Mouse (Mus musculus): ENCODE measurements around the gene Gimap1.

Gimap1 gene

DNA sequence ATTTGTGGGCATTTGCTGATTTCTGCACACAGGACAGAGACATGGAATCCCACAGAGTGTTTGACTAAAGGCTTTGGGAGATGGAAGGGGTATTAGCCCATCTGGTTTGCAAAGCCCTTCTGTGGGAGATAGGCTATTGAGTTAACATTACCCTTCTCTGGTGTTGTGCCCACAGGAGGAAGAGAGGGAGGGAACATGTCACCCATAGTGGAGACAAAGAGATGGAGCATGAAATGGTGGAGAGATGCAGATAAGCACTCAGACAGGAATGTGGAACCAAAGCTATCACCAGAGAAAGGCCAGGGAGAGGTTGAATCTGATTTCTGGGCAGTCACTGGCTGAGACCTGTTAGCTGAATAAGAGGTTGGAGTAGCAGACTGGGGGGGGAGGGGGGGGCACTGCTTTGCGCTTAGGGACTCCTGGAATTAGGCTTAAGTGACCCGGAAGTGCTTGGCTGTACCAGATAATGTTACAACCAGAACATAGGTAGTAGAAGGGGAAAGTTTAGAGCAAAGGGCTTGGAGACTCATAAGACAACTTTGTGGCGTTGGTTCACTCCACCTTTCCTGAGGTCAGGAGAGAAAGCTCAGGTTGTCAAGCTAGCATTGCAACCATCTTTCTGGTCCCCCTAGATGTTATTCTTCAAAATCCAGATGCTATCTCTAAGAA lies 1.8 kb downstream of the Gimap1 start:
- DNase-seq = no peak

DNA sequence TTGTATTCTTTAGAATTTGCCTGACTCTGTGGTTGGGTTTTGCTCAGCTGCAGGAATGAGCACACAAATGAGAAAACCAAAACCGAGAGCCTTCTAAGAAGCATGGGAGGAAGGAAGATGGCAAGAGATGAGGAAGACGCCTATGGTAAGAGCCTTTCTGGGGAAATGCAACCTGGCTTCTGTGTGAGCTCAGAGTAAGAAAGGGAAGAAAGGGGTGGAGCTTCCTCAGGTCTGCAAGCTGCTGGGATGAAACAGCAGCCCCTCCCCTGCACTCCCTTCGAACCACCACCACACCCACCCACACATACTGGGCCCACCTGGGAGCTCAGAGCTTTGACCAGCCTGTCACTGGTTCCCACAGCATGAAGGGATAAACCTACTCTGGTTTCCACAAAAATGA lies 2.4 kb downstream of the Gimap1 start:
- DNase-seq = no peak

DNA sequence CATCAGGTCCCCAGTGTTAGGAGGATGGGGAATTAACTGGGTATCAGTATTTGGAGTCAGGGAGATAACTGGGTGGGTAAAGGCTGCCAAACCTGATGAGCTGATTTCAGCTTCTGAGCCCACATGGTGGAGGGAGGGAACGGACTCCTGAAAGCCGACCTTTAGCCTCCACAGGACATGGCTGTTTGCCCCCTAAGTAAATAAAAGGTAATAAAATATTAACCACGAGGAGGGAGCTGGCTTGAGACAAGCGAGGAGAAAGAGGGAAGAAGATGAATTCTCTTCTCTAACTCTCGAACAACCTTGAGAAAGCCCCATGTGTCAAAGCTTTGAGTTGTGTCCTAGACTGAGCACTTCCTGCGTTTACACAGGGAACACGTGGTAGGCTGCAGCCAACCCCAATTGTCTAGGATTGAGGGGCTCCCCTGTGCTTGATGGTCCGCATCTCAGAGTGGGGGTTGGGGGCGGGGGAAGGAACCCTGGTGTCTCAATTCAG lies 2.9 kb downstream of the Gimap1 start:
- peak in 1 of 2 experiments; percentile 14 for DNase-seq

DNA sequence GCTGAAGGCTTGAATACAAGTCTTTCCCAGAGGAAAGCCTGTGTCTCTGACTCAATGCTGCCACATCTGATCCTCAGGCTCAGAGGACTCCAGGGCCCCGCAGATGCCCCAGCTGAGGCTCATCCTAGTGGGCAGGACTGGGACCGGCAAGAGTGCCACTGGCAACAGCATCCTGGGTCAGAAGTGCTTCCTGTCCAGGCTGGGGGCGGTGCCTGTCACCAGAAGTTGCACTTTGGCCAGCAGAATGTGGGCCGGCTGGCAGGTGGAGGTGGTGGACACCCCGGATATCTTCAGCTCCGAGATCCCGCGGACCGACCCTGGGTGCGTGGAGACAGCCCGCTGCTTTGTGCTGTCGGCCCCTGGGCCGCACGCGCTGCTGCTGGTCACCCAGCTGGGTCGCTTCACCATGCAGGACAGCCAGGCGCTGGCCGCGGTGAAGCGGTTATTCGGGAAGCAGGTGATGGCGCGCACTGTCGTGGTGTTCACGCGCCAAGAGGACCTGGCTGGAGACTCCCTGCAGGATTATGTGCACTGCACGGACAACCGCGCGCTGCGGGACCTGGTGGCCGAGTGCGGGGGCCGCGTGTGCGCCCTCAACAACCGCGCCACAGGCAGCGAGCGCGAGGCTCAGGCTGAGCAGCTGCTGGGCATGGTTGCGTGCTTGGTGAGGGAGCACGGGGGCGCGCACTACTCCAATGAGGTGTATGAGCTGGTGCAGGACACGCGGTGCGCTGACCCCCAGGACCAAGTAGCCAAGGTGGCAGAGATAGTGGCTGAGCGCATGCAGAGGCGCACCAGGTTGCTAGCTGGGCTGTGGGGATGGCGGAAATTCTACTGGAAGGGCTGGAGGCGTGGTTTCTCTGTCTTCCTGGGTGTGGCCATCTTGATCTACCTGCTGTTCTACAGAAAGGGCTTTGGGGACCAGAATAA lies 3.8 kb downstream of the Gimap1 start:
- DNase-seq = peak; percentile 31

DNA sequence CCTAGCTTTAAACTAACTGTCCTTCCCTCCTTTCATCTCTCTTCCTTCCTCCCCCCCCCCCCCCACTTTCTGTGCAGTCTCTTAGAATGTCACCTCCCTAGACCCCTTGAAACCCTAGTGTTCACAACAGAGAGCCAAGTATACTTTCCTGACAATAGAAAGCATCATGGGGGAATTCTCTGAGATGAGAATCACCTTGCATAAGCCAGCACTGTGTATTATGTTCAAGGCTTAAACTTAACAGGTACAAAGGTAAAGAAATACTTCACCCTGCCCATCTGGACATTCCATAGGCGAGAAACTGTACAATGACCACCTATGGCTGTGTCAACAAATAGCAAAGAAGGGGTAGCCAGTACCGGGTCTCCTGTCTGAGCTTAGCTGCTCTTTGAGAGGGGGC lies 6.6 kb downstream of the Gimap1 start:
- no peak for DNase-seq

DNA sequence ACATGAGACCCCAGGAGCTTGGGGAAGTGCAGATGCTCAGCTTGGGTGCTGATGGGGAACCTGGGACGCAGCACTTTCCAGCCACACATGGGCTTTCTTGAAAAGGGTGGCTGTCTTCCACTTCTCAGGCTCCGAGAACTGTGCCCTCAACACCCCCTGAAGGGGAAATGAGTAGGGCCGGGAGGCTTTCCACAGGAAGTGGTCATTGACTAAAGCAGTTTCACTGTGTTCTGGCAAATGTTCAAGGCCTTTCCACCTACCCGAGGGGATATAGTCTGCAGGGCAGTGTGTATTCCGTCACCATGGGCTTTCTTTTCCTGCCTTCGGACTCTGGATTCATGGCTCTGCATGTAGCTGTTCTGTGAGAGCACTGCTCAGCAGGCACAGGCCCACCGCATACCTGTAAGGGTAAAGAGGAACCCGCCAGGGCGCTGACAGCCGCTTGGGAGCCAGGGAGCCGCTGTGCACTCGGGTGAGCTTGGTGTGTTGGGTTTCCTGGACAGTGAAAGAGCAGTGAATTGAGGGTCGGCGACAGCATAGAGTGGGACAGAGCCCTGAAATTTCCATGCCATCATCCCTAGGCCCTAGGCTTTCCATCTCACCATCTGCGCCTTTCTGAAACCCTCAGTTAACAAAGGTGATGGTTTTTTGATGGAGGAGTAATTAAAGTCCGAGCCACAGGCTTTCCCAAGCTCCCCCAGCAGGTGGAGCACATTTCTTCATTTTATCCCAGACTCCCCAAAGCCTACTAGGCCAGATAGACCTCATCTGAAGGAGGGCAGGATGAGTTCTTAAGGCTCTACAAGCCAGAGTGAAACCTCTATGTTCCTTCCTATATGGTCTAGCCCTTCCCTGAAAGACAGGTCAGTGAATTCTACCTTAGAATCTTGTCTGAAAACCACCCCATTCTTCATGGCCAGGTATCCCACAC lies 7.4 kb downstream of the Gimap1 start, which contains the start of gene Gimap5:
Gene Gimap5, plus strand, starts transcription at position 239 of the 931 bp plus-strand sequence.
- DNase-seq = peak; percentile 43 to 59

DNA sequence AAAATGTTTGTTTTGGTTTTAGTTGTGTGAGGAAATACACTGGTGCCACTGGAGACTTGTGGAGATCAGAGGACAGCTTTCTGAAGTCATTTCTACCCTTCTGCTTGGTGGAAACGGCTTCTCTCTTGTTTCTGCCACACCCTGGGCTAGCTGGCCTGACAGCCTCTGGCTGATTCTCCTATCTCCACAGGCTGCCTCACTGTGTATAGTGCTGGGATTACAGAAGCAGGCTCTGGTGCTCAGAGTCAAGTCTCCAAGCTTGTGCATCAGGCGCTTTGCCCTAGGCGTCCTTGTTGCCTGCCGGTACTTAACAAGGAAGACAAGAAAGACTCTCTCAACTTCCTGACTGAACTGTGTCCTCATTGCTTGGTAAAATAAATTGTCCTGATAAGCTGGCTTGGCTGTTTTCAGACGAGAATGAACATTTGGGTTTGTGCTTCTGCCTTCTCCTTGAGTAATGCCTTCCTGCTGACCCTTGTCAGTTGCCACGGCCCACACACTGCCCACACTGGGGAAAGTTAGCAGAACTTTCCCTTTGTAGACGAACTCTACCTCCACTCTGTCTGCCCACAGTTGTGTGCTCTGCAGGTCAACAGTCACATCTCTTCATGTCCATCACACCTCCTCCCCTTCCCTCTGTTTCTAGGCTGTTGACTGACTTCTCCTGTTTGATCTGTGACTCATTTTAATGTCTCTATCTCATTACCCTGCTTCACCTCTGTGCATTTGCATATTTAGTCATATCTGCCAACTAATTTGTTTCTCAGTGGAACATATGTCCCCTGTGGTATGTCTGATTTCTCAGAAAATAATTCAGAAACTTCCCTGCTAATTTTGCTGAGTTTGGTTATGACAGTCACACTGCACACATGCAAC lies 8.5 kb downstream of the Gimap1 start:
- no peak for DNase-seq

DNA sequence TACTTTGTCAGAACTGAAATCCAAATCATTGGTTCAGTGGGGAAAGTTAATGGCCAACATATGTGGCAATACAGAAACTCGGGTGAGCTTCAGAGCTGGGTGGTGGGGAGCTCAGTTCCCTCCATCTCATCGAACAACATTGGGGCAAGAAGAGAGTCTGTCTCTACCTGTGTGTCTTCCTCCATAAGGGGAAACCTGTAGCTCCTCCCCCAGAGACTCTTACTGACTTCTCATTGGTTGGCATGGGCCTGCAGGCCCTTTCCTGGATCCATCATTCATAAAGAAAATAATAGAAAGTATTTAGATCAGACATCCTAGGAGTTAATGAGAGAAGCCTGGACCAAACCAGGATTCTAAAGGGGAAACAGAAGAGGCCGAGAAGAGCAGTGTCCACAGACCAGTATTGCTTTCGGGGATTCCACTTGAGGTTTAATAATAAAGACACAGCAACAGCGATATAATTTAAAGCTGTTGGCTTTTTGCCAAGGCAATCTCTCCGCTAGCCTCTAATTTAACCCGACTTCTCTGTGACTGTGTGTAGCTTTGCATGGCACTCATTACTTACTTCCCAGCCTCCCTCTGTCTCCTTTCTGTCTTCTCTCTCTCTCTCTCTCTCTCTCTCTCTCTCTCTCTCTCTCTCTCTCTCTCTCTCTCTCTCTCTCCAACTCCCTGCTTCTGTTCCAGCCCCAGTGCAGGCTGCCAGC lies 24.9 kb downstream of the Gimap1 start:
- no peak for DNase-seq

DNA sequence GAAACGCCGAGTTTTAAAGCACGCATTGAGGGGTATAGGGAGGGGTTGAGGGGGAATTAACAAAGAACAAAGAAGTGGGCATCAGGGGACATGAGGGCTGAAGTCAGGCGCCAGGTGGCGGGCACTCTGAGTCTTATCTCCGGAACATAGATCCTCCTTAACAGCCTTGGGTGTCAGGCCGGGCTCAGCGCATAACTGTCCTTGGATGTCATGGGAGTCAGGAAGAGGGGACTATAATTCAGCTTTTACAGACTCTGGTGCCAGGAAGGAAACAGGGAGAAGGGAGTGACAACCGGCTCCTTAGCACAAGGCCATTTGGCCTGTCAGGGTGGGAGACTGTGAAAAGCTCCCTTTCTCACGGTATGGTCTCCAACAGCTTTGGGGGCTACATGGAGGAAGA lies 25.6 kb downstream of the Gimap1 start:
- no peak for DNase-seq

DNA sequence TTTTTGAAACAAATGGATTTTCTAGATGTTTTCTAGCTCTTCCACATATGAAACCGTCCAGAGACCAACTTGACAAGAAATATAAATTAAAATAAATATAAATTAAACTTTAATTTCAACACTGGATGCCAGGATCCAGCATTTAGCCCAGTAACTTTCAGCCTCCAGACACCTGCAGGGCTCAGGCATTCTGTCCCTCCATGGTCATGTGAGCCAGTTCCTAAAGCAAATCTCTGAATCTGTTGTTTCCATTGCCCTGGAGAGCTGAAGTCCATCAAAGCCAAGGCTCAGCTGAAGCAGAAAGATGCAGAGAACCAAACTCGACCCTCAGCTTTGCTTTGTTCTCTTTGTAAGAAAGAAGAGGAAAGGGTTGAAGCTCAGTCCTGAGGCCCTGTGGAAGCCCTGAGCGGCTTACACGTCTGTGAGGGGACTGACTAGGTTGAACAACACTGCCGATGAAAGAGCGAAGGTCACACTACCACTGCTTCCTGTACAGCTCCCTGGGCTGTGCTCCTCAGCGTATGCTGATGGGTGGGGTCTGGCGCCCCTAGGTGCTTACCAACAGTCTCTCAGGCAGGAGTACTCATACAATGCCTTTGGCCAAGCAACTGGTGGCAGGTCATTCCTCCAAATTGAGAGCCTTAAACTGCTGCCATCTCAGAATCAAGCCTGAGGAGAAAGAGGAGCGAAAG lies 29.5 kb downstream of the Gimap1 start:
- DNase-seq = no peak

DNA sequence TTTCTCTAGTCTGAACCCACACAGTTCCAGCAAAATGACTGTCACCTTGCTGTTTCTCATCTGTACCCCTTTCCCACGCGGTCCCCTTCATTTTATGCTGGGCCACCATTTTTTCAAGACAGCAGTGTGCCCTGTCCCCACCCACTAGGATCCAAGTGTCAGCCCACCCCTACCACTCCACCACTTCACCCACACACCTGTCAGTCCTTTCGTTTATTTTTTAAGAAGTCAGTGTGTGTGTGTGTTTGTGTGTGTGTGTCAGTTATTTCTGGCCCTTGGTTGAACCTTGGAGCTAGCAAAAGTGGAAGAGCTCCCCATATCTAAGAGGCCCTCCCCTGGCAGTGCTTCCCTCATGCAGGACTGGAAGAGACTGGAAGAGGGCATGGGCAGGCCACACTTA lies 30.1 kb downstream of the Gimap1 start:
- no peak for DNase-seq

DNA sequence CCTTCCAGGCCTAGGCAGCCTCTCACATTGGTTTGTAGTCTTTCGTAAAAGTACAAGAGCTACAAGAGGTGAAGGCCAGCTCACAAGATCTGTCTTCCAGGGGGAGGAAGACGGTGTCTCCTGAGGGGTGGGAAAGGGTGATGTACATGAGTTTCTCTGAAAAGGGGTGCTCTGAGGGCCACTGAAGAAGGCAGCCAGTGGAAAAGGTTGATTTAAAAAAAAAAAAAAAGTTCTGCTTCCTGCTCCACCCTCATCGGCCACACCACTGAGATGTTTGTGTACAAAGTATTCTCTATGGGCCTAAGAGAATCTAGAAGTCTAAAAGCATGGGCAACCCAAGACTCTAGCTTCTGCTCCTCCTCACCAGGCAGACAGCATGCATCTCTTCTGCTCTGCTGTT lies 31.8 kb downstream of the Gimap1 start, which contains the start of gene Gimap3:
Gene Gimap3, minus strand, starts transcription at position 156 of the 400 bp plus-strand sequence.
- no peak for DNase-seq

DNA sequence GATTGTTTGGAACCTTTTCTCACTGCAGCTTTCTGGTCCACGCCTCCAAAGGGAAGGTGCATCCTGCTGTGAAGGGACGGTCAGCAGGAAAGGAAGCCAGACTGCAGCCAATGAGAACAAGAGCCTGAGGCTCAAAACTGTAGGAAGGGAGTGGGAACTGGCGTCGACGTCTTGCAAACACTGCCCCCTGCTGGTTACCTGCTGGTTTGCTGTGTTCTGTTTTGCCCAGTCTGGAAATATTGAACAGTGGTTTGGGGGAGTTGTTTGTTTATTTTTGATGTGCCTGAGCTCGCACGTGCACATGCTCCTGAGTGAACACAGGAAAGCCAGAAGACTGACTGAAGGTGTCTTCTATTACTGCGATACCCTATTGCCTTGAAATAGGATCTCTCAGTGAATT lies 33.2 kb downstream of the Gimap1 start:
- DNase-seq = peak; percentile 90 to 93

DNA sequence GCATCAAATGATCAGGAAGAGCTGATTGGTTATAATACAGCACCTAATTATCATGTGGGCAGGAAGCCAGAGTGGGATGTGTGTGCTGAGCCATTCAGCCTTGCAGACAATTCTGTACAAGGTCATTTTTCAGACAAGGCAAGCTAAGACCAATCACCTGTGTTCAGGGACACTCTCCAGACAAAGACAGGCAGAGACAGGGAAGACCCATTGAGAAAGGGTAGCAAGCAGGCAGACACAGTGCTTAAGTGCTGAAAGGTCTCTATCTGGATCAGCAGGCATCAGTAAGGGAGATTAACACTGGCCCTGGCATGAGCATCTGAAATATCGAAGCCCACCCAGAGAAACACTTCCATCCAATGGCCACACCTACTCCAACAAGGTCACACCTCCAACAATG lies 45.6 kb downstream of the Gimap1 start:
- no peak for DNase-seq

DNA sequence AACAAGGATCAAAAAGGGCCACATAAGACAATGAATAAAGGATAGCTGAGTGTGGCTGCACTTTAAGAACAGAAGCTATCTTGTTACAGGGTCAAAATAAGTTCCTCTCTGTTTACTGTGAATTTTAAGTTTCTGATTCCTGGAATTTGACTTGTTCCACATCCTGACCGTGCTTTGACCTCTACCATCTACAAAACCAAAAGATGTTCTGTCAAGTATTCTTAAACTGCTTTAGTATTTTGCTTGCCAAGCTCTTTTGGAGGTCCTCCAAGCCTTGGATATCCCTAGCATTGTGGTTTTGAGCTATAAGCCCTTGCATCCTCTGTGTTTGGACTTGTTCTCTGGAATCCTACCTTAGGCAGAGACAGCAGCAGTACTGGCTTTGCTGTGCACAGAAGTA lies 46.3 kb downstream of the Gimap1 start:
- no peak for DNase-seq

DNA sequence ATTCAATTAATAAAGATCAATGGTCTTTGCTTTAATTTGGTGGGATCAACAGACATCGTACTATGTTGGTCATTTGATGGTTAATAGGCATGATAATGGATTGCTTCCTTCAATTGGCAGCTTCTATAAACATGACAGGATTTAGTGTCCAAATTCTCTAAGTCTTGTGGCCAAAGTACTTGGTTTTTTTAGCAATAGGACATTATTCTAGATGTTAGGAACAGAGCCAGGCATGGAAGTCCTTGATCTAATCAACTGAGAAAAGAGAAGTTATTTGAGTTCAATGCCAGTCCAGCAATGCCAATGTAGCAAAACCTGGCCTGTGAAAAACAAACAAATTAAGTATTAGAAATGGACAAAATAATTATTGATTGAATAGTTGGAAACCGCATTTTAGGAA lies 46.7 kb downstream of the Gimap1 start:
- DNase-seq = no peak

DNA sequence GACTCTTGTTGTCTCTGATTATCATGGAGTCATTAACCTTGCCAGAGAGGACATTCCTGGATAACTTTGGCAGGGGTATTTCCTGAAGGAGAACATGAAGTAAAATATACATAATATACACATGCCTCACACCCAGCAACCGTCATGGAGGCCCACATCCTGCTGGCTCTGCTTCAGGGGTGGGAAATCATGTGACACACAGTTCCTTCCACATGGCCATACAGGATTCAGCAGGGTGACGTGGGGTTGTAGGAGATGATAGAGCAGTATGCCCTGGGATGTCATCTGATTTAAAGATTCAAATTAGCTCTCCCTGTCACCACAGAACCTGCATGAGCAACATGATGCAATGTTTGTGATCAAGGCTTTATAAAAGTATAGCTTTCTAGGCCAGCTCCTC lies 49.0 kb downstream of the Gimap1 start:
- DNase-seq = no peak
